Mouse (Mus musculus): ENCODE measurements at regions not wholly inside any gene's neighbourhood (a gene's known extent, or its start where the extent isn't known, plus 50 kb on each side); places are given as distances from the start of the nearest gene placed in this dataset.

DNA sequence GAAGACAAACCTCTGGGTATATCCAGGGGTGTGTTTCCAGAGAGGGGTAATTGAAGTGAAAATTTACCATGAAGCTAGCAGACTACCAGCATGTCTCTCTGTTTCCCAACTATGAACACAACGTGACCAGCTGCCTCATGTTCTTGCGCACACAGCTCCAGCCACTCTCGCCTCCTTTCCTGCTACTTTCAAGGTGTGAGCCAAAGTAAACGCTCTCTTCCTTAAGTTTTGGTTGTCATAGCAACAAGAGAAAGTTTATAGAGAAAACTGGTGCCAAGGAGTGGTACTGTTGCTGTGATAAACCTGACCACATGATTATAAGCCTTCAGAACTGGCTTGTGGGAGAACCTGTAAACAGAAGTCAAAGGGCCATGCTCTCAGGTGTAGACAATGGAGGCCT, 207.0 kb upstream of the Dio3 start:
- TF ChIP-seq POLR2A (IDR thresholded peaks at IDR 0.05; ENCODE audit: extremely low read depth, insufficient read depth, low read length) (no peak), CTCF (IDR thresholded peaks at IDR 0.05; ENCODE audit: extremely low read depth, insufficient read depth, low read length) (no peak)

Measured in cortical plate, adult 2 months (tissue).